Mouse (Mus musculus) ovary, adult 18-20 months (tissue): ENCODE results near the gene Rplp2.
"Not testable (repeated sequence)": the region's sequence is repeated elsewhere in the genome, so short reads cannot be mapped to it uniquely, and the experiment has no call there.

Source experiments
- DNase-seq: peaks from one replicate; pipeline ENCODE4 v3.0.0; 2022; ENCODE audit warnings: low spot score, mixed read lengths

The Rplp2 gene

GRCm38 (mm10) chr7:141447110-141447991 lies at the start of gene Rplp2:
TSS of gene Rplp2 (plus strand) at chr7:141447370.
- DNase-seq, result peak; percentile 89

DNA sequence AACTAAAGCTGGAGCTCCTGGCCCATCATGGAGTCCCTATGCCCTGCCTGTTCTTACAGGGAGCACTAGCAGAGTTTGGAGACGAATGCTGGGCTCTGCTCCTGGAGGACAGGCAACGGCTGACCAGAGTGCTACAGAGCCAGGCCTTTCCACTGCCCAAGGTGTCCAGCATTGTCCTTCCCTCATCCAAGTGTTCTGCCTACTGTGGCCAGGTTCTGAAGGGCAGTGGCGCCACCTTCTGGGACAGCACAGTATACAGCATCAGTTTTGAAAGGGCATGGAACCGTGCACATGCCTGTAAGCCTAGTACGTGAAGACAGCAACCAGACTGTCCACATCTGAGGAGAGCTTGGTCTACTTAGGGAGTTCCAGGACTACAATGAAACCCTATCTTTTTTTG lies 43.9 kb upstream of the Rplp2 start:
- DNase-seq, result peak; percentile 40

DNA sequence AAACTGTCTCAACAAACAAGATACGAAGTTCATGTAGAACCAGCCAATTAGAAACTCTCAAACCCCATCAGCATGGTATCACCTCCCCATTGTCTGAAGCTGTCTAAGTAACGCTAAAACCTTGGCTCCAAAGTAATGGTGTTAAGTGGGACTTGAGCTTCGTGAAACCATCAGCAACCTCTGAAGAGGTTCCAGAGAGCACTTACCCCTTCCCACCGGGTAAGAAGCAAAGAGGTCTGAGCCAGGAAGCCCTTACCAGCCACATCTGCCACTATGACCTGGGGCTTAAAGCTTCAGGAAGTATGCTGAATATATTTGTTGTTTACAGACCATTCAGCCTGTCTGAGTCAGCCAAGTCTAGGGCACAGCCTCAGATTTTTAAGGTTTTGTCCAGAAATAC lies 41.7 kb upstream of the Rplp2 start:
- DNase-seq, result no peak

GRCm38 (mm10) chr7:141407670-141408069 lies 39.5 kb upstream of the Rplp2 start:
- not testable (repeated sequence) for DNase-seq

DNA sequence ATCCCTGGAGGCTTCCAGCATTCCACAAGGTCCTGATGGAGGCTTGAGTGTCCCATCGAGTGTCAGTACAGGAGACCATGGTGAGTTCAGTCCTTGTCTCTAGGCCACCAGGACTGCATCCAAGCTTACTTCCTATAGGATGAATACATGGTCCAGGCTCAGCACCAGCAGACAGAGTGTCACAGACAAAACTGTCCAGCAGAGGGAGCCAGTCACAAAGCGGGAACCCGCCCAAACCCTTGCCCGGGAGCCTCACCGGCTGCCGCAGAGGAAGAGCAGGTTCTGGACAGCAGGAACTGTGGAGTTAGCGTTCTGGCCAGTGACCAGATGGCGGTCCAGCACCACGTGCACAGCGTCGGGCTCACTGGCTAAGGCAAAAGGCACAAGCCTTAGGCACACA lies 38.3 kb upstream of the Rplp2 start:
- DNase-seq, result peak; percentile 68

DNA sequence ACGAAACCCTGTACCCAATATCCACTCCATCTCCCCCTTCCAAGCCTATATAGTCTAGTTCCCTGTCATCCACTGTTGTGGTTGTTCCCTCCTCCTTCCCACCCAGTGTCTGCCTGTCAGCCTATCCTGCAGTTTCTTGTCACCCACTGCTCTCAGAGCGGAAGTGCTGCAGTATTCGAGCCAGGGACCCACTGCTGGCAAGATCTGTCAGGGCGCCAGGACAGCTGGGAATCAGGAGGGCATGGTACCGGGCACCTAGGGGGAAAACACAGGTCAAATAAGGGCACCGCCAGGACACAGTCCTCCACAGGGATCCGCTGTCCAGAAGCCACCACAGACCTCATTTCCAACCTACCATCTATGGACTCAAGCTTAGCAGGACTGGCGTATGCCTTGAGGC lies 36.5 kb upstream of the Rplp2 start:
- DNase-seq, result no peak

DNA sequence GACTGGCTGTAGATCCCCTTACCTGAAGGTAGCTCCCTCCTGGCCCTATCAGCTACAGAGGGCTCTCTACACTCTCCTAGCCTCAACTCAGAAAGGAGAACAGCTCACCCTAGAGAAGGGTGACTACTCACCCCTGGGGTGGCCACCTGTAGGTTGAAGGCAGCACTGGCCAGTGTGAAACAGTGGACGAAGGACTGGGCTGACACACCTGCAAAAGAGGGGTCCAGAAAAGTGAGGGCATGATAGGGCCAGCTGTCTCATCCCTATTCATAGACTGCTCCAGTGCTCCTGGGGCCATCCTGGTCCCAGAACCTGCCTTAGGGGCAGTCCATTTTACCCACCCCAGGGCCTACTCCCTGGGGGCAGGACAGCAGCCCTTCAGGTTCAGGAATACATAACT lies 35.5 kb upstream of the Rplp2 start:
- no peak for DNase-seq

DNA sequence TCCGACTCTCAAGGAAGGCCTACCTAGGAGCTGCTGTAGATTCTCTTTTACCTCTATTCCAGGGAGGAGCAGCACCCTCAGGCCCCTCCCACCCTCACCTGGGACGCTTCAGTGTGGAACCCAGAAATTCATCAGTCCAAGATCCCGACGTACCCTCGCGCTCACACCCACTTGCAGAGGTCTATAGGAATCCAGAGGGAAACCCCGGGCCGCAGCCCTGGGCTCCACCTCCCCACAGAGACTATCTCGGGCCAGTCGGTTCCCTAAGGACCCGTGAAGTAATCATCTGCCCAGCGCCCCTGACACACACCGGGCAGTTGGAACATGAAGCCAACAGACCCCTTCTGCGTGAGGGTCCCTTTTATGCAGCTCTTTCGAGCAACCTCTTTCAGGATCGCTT lies 33.8 kb upstream of the Rplp2 start:
- DNase-seq, result no peak

- DNase-seq, result peak; percentile 98
Observed at GRCm38 (mm10) chr7:141413809-141414584, 33.2 kb upstream of the Rplp2 start, which contains the start of gene Gatd1. TSS of gene Gatd1 (minus strand) at chr7:141414136.

DNA sequence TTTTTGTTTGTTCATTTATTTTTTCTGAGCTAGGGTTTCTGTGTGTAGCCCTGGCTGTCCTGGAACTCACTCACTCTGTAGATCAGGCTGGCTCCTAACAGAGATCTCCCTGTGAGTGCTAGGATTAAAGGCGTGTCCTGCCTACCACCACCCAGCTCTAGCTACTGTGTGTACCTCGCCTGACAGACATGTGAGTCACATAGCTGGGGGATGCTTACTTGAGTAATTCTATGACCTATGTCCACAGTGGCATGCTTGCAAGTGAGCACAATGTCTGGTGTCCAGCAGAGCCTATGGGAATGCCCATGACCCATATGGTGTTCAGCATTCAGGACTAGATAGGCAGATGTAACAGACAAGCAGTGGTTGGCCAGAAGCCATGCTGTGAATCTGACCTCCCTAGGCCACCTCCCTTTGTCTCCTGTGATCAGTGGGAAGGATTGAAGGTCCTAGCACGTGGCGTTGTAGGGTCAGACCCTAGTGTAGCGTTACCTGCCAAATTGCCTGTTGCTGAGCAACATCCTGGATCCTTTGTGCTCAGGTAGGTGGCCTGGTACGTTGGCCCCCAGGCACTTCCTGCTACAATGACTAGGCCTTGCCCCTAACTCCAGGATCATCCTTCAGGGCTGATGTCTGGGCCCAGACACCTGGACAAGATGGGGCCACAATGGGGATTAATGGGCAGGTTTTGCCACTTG lies 30.9 kb upstream of the Rplp2 start:
- no peak for DNase-seq

DNA sequence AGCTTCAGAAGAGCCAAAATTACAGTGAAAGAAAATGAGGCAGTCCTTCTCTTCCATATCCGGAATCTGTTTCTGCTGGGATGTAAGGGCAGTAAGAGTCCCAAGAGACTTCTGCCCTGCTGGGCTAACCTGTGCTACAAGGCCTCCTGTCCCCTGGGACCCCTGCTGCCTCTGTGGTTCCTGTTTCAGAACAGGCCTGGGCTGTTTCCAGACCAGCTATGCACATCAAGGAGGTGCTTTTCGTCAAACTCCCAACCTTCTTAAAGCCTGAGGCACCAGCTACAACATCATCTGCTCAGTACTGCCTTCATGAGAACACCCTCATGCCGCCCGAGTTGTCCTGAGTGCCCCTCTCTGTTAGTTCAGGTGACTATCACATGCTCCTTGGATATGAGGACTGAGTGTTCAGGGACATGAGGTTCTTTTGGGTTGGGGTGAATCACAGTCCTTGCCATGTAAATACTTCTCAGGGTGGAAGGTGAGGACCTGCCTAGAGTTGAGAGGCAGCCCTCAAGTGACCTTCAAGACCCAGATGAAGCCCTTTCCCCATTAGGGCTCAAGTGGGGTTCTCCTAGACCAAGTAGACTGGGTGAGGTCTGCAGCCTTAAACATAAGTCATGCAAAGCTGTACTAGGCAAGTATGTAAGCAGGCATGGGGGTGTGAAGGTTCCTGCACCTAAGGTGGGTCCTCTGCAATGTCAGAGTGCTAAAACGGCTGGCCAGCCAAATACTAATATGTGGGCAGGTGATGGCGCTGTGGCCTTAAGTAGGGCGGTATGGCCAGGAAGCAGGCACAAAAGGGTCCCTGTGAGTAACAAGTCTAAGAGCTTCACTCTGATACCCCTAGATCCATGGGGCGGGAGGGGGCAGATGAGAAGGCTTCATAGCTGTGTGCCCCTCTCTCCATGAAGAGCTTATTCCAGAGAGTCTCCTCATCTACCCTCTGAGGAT lies 29.2 kb upstream of the Rplp2 start:
- DNase-seq, result no peak

GRCm38 (mm10) chr7:141418970-141419369 lies 28.2 kb upstream of the Rplp2 start:
- no peak for DNase-seq

DNA sequence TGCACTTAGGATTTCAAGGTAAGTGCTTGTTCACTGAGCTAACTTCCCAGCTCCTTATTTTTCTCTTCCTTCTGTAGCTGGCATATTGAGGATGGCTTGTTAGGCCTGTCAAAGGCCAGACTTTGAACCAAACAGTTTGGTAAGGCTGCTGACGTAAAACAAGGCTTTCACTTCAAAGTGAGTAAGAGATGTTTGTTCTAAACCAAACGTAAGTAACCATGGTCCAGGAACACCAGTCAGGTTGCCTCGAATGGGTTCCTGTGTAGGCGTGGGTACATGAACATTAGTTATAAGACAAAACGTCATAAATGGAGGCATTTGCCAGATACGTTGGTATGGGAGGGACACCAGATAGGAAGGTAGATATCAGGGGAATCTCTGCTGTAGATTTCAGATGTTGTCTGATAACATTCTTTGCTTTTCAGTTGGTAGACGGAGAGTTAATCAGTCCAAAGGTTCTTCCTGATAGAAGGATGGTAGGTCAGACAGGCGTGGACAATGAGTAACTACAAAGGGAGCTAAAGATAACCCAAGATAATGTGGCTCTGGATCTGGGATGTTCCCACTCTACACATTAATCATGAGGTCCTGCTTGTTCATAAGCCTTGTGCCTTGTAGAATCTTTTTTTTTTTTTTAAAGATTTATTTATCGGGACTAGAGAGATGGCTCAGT lies 27.0 kb upstream of the Rplp2 start:
- DNase-seq, result no peak

DNA sequence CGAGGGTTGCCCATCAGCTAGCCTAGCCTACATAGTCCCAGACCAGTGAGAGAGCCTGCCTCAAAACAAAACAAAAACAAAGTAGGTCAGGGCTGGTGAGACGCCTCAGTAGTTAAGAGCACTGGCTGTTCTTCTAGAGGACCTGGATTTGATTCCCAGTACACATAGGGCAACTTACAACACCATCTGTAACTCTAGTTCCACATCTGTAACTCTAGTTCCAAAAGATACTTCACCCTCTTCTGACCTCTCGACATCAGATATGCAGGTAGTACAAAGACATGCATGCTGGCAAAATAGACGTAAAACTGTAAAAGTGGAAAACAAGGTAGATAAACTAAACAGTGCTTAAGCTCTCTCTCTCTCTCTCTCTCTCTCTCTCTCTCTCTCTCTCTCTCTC lies 23.4 kb upstream of the Rplp2 start:
- no peak for DNase-seq

GRCm38 (mm10) chr7:141426948-141427730 lies 20.0 kb upstream of the Rplp2 start:
- no peak for DNase-seq

- DNase-seq, result no peak
Observed at GRCm38 (mm10) chr7:141428701-141429100, 18.5 kb upstream of the Rplp2 start.

- no peak for DNase-seq
Observed at GRCm38 (mm10) chr7:141429310-141429709, 17.9 kb upstream of the Rplp2 start, which contains the start of gene Cend1. TSS of gene Cend1 (minus strand) at chr7:141429491.

DNA sequence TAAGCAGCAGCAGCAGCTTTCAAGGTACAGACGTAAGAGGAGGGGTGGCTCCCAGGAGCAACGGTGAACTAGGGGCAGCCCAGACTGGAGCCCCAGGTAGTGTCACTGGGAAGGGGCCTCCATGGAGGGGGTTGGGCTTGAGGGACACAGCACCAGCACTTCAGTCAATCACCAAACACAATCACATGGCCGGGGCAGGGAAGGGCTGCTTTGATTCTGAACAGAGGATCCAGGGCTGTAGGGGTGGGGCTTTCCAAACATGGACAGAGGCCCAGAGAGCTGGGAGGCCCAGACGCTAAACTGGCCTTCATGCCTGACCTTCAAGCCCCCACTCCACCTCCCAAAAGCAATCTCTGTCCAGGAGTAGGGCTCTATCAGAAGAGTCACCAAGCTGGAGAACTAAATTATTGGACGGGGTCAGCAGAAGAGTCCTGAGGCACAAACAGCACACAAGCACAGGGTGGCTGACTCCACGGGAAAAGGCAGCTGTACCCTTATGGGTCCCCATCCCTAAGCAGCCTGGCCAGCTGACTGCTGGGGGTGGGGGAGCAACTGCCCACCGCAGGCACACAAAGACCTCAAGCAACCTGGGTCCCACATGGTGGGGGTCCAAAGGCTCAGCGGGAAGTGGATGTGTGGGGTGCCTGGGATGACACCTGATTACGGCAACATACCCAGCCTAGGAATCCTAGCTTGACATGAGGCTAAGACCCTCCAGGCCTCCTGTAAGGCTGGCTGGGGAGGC lies 17.2 kb upstream of the Rplp2 start:
- DNase-seq, result peak; percentile 72

DNA sequence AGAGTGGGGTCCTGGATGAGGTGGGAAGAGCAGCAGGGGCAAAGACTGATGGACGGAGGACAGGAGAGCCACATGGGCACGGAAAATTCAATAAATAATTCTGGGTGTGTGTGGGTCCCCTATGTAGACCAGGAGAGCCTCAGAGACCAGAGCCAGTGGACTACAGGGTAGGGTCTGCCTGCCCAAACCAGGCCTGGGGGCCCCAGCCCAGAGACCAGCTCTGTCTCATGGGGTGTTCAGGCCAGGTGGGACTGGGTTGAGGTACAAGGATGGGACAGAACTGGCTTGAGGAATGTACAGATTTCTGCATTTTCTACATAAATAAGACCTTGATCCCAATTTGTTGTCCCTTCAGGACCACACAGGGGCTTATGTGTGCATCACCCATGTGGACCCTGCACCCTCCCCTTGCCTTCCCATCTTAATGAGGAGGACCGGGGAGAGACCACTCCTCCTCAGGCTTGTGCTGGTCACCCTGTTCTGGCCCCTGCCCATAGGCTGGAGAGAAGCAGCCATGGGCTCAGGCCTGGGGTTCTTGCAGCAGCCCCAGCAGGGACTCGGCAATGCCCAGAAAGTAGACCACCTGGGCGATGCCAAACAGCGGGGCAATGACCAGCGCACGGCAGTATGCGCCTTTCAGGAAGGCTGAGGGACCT lies 16.5 kb upstream of the Rplp2 start:
- no peak for DNase-seq
